Mouse (Mus musculus) neural tube, embryonic 13.5 days (tissue): Measurements from ENCODE around the gene Fam196a. TPM values are rescaled to one million over a fixed set of nuclear protein-coding genes. Genes with fewer than 3 reads are reported as not detected.

Experiments
- ATAC-seq: fragments of 200-750 bp; cut with Nextera tagmentation; 2 replicates; pipeline ENCODE4 v1.8.0; 2017; ENCODE audit warnings: low read depth, mild to moderate bottlenecking, moderate TSS enrichment, moderate library complexity
- H3K27ac ChIP-seq: fragments of 300-500 bp; sonication (generic); replicated peaks from 2 replicates; pipeline ENCODE4 v1.5.1; 2015; ENCODE audit warnings: moderate library complexity, mild to moderate bottlenecking, inconsistent platforms
- H3K27me3 ChIP-seq: fragments of 300-500 bp; sonication (generic); 2 replicates; pipeline ENCODE4 v1.6.1; 2015; ENCODE audit warnings: mild to moderate bottlenecking, inconsistent platforms
- H3K36me3 ChIP-seq: fragments of 300-500 bp; sonication (generic); 2 replicates; pipeline ENCODE4 v1.6.1; 2015; ENCODE audit warnings: mild to moderate bottlenecking, inconsistent platforms
- H3K4me1 ChIP-seq: fragments of 300-500 bp; sonication (generic); replicated peaks from 2 replicates; pipeline ENCODE4 v1.6.1; 2015; ENCODE audit warnings: inconsistent platforms
- H3K4me2 ChIP-seq: fragments of 300-500 bp; sonication (generic); 2 replicates; pipeline ENCODE4 v1.6.1; 2015; ENCODE audit warnings: inconsistent platforms, mild to moderate bottlenecking, moderate library complexity
- H3K4me3 ChIP-seq: fragments of 300-500 bp; sonication (generic); 2 replicates; pipeline ENCODE4 v1.5.1; 2015; ENCODE audit warnings: mild to moderate bottlenecking, inconsistent platforms
- H3K9ac ChIP-seq: fragments of 300-500 bp; sonication (generic); 2 replicates; pipeline ENCODE4 v1.6.1; 2015; ENCODE audit warnings: moderate library complexity, mild to moderate bottlenecking, inconsistent platforms
- H3K9me3 ChIP-seq: fragments of 300-500 bp; sonication (generic); 2 replicates; pipeline ENCODE4 v1.6.1; 2016; ENCODE audit warnings: inconsistent platforms
- WGBS: fragments of 180-500 bp; shearing (Covaris S2); methylation state at CpG from one replicate; pipeline ENCODE4 v1.1.7; 2015; 5-methylcytosine and 5-hydroxymethylcytosine counted together
- polyA plus RNA-seq: library from polyadenylated mRNA; unstranded; fragments of >200 nt; fragmentation: Nextera tagmentation; extraction: Ambion mirVana; gene quantifications from 2 replicates; pipeline ENCODE4 v1.2.1, GENCODE M21; 2015

The Fam196a gene
- polyA plus RNA-seq, 1 experiment from 2014 or later = 7.3 TPM

DNA sequence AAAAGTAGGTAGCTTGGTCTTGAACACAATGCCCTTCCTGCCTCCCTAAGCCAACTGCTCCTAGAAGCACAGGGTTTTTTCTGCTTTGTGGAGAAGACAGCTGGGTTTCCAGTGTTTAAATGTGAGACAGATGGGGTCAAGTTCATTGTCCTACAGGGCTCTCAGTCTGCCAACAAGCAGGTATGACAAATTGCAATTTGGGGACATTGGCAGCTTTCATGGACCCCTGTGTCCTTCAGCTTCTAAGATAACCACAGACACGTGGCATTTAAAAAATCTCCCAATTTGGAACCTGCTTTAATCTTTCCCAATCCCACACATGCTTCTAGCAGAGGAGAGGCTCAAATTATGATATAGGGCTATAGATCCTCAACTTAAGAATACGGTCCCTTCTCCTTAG, 43.6 kb downstream of the Fam196a start:
- ATAC-seq = no peak
- Histone ChIP-seq H3K4me3 (no peak overlapping the region), H3K27ac (no peak overlapping the region), H3K9ac (no peak overlapping the region), H3K27me3 (no peaks in the 10 kb centered on the region), H3K4me2 (no peak overlapping the region), H3K4me1 (peaks cover 6% of the 10 kb centered on the region), H3K9me3 (no peaks in the 10 kb centered on the region), H3K36me3 (0 out of 2 replicates have a peak, but pooled peaks cover 7% of the 10 kb centered on the region)
- WGBS = 78% methylated on average over 2 of the region's 2 CpGs

- no peak overlapping the region for H3K27ac ChIP-seq
- 0 out of 2 replicates have a peak, but pooled peaks cover 5% of the 10 kb centered on the region for H3K36me3 ChIP-seq
- no peaks in the 10 kb centered on the region for H3K27me3 ChIP-seq
- no peak overlapping the region for H3K4me3 ChIP-seq
- no peak for ATAC-seq
- H3K4me1 ChIP-seq = peaks cover 6% of the 10 kb centered on the region
- no peaks in the 10 kb centered on the region for H3K9me3 ChIP-seq
- no peak overlapping the region for H3K9ac ChIP-seq
- no peak overlapping the region for H3K4me2 ChIP-seq
- 91% methylated on average over 4 of the region's 4 CpGs for WGBS
These were observed 45.3 kb downstream of the Fam196a start for GRCm38 (mm10) chr7:134892972-134893371.

DNA sequence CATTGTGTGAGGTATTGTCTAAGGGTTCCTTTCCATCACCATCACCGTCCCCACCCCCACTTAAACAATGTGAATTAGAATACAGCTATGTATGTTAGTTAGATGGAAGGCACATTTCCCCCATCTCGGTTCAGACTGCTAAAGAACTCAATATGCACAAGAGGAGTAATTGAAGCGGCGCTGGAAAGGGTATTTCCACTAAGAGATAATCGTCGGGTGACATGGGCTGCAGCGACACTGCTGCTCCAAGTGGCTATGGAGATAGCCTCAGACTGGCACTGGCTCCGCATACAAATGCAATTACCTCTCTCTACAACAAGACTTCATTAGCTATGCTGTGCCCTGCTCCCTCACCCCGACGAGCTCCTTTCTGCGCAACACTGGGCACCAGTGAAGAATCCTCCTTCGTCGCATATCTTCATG, 45.8 kb downstream of the Fam196a start:
- Histone ChIP-seq H3K4me2 (no peak overlapping the region), H3K9ac (no peak overlapping the region), H3K27ac (no peak overlapping the region), H3K27me3 (no peaks in the 10 kb centered on the region), H3K4me3 (no peak overlapping the region), H3K9me3 (no peaks in the 10 kb centered on the region), H3K36me3 (0 out of 2 replicates have a peak, but pooled peaks cover 3% of the 10 kb centered on the region), H3K4me1 (peaks cover 6% of the 10 kb centered on the region)
- peak; percentile 36; the same call in 1 of the 2 replicates for ATAC-seq
- 61% methylated on average over 13 of the region's 13 CpGs for WGBS

GRCm38 (mm10) chr7:134883516-134883915, 54.7 kb downstream of the Fam196a start:
- WGBS = 41% methylated on average over 6 of the region's 6 CpGs
- no peaks in the 10 kb centered on the region for H3K9me3 ChIP-seq
- H3K4me1 ChIP-seq = peaks cover 16% of the 10 kb centered on the region
- no peak overlapping the region for H3K9ac ChIP-seq
- no peak for ATAC-seq
- H3K4me2 ChIP-seq = no peak overlapping the region
- H3K36me3 ChIP-seq = no peaks in the 10 kb centered on the region
- H3K27me3 ChIP-seq = no peaks in the 10 kb centered on the region
- H3K27ac ChIP-seq = no peak overlapping the region
- H3K4me3 ChIP-seq = no peak overlapping the region

GRCm38 (mm10) chr7:134880431-134880830, 57.8 kb downstream of the Fam196a start:
- Histone ChIP-seq H3K4me2 (no peak overlapping the region), H3K4me3 (no peak overlapping the region), H3K4me1 (peaks cover 19% of the 10 kb centered on the region), H3K36me3 (no peaks in the 10 kb centered on the region), H3K27me3 (no peaks in the 10 kb centered on the region), H3K9ac (no peak overlapping the region), H3K9me3 (no peaks in the 10 kb centered on the region), H3K27ac (no peak overlapping the region)
- WGBS = 61% methylated on average over 6 of the region's 6 CpGs
- ATAC-seq = no peak

DNA sequence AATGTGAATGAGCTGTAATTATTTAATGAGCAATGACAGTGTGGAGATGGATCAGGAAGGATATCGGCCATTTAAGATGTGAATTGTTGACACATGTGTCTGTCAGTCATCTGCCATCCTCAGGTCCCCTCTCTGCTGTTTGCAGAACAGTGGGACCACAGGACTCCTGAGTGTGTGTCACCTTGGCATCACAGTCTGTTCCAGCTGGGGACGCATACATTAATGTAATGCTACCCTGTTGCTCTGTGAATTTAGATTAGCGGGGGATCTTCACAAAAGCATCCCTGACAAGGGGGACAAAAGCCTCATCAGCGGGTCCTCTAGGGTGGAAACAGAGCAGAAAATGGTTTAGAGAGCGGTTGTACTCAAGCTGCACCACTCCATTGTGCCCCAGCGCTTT, 59.2 kb downstream of the Fam196a start:
- Histone ChIP-seq H3K36me3 (no peaks in the 10 kb centered on the region), H3K4me2 (no peak overlapping the region), H3K27ac (no peak overlapping the region), H3K9me3 (no peaks in the 10 kb centered on the region), H3K27me3 (no peaks in the 10 kb centered on the region), H3K4me1 (peaks cover 21% of the 10 kb centered on the region), H3K9ac (no peak overlapping the region), H3K4me3 (no peak overlapping the region)
- 35% methylated on average over 6 of the region's 6 CpGs for WGBS
- no peak for ATAC-seq

DNA sequence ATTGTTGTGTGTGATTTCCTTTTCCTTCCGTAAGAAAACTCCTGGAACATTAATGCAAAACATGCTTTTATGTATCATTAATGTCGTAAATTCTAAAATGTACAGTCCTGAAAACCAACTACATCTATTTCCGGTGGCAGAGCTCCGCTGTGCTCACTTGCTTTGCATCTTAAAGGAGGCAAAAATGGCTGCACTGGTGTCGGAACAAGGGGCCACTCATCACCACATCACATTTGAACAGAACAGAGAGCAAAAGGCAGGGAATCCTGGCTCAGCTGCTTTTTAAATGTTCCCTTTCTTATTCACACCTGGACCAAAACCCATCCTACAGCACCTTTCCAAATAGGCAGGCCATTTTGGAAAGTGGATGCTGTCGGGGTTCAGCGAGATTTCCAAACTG, 65.2 kb downstream of the Fam196a start:
- ATAC-seq = no peak
- no peaks in the 10 kb centered on the region for H3K9me3 ChIP-seq
- WGBS = 76% methylated on average over 7 of the region's 7 CpGs

DNA sequence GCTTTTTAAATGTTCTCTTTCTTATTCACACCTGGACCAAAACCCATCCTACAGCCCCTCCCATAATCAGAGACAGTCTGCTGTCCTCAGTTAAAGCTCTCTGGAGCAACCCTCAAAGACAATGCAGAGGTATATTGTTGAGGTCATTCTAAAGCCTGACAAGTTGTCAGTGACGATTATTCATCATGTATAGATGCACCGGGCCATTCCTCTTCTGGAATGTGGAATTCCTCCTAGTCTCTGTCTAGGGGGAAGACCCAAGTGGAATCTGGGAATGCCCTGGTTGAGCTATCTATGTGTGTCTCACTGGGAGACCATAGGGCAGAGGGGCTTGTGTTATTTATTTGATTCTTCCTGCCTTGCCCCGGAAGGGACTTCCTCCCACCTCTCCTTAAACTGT, 65.7 kb downstream of the Fam196a start:
- Histone ChIP-seq H3K9me3 (no peaks in the 10 kb centered on the region), H3K27ac (no peak overlapping the region), H3K4me1 (peaks cover 5% of the 10 kb centered on the region; the same call in 1 of the 2 replicates), H3K27me3 (no peaks in the 10 kb centered on the region), H3K9ac (no peak overlapping the region), H3K4me2 (no peak overlapping the region), H3K36me3 (no peaks in the 10 kb centered on the region), H3K4me3 (no peak overlapping the region)
- whole genome bisulfite sequencing = 76% methylated on average over 3 of the region's 3 CpGs
- no peak for ATAC-seq

More for the DNA sequence above, 65.2 kb downstream of the Fam196a start:
- Histone ChIP-seq H3K36me3 (no peaks in the 10 kb centered on the region), H3K4me3 (no peak overlapping the region), H3K27me3 (no peaks in the 10 kb centered on the region), H3K4me1 (peaks cover 5% of the 10 kb centered on the region; the same call in 1 of the 2 replicates), H3K9ac (no peak overlapping the region), H3K4me2 (no peak overlapping the region), H3K27ac (no peak overlapping the region)

DNA sequence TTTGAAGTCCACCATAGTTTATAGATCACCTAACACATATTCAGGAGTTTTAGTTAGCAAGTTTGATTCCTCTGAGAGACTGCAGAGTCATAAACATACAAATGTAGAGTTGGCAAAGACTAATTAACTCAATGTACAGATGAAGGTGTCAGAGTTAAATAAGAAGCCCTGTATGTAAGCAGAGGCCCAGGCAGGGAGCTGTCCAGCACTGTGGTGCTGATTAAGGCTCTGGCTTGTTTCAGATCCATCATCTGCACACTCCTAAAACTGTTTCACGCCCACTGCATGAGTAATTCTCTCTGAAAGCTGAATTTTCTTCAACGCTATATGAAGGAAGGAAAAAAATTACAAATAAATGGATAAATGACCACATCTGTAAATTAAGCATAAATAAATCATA, 74.1 kb downstream of the Fam196a start:
- H3K27me3 ChIP-seq = no peaks in the 10 kb centered on the region
- H3K4me2 ChIP-seq = no peak overlapping the region
- H3K4me3 ChIP-seq = no peak overlapping the region
- no peaks in the 10 kb centered on the region for H3K9me3 ChIP-seq
- no peaks in the 10 kb centered on the region; the same call in 1 of the 2 replicates for H3K4me1 ChIP-seq
- 81% methylated on average over 2 of the region's 2 CpGs for WGBS
- no peak overlapping the region for H3K9ac ChIP-seq
- no peak for ATAC-seq
- no peak overlapping the region for H3K27ac ChIP-seq
- H3K36me3 ChIP-seq = no peaks in the 10 kb centered on the region

- ATAC-seq = no peak
- H3K27ac ChIP-seq = no peak overlapping the region
- no peaks in the 10 kb centered on the region; the same call in 1 of the 2 replicates for H3K4me1 ChIP-seq
- WGBS = 66% methylated on average over 6 of the region's 6 CpGs
- H3K27me3 ChIP-seq = no peaks in the 10 kb centered on the region
- no peak overlapping the region for H3K4me3 ChIP-seq
- no peaks in the 10 kb centered on the region for H3K9me3 ChIP-seq
- H3K4me2 ChIP-seq = no peak overlapping the region
- no peaks in the 10 kb centered on the region for H3K36me3 ChIP-seq
- no peak overlapping the region for H3K9ac ChIP-seq
These were observed 76.2 kb downstream of the Fam196a start for GRCm38 (mm10) chr7:134862000-134862399.

GRCm38 (mm10) chr7:134842751-134843150, 95.5 kb downstream of the Fam196a start:
- H3K4me2 ChIP-seq = no peak overlapping the region
- no peaks in the 10 kb centered on the region for H3K9me3 ChIP-seq
- H3K36me3 ChIP-seq = no peaks in the 10 kb centered on the region
- no peak overlapping the region for H3K27ac ChIP-seq
- H3K4me1 ChIP-seq = no peaks in the 10 kb centered on the region
- ATAC-seq = no peak
- H3K27me3 ChIP-seq = no peaks in the 10 kb centered on the region
- H3K9ac ChIP-seq = no peak overlapping the region
- WGBS = 91% methylated on average over 4 of the region's 4 CpGs
- no peak overlapping the region for H3K4me3 ChIP-seq

DNA sequence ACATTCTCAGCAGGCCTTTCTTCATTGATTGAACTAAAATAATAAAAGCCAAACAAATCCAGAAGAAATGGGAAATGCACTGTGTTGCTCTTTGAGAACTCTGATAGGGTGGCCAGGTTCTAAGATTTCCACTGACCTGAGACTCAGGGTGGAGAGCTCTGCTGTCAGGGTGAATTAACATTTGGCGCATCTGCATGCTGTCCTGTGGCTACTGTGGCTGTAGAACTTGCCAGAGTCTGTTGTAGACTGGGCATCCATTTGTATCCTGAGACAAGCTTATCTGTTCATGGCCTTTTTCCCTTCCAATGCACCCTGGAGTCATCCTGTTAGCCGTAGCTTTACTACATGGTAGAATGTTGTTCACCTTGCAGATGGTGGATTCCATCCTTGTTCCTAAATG, 98.2 kb downstream of the Fam196a start:
- H3K4me2 ChIP-seq = no peak overlapping the region
- H3K9ac ChIP-seq = no peak overlapping the region
- H3K4me3 ChIP-seq = no peak overlapping the region
- no peak overlapping the region for H3K27ac ChIP-seq
- no peaks in the 10 kb centered on the region for H3K4me1 ChIP-seq
- ATAC-seq = no peak
- H3K9me3 ChIP-seq = no peaks in the 10 kb centered on the region
- 94% methylated on average over 2 of the region's 2 CpGs for WGBS
- H3K27me3 ChIP-seq = no peaks in the 10 kb centered on the region
- H3K36me3 ChIP-seq = no peaks in the 10 kb centered on the region
